Mouse (Mus musculus) heart, postnatal 14 days (tissue): Measurements from ENCODE around the gene Gne. TPM values are rescaled to one million over a fixed set of nuclear protein-coding genes. Genes with fewer than 3 reads are reported as not detected.

Experiments used
- DNase-seq, 2 experiments: peaks; one replicate each; pipeline ENCODE4 v3.0.0; 2021 to 2022
- intact Hi-C: fragments of 180-260 bp; cut with DNase I; formaldehyde crosslinking; loops from one replicate; pipeline ENCODE4 v1.15.1; 2025
- long read RNA-seq, 2 experiments: library from polyadenylated mRNA; stranded (forward); transcript quantifications; one replicate each; pipeline ENCODE4 v2.0.0; 2021
- total RNA-seq, 2 experiments: library from RNA; stranded (reverse); gene quantifications; 2 replicates each; pipeline ENCODE4 v1.2.3; 2021

Gene Gne
- 10 to 100 TPM; 27.4 to 28.4 TPM for total RNA-seq
- long read RNA-seq, experiment 1, transcript Gne-202 (12 exons, 2,920 nt), result major isoform, 21 of 38 reads
- long read RNA-seq, experiment 1, partial matches to known transcripts, result 13 of 38 reads
- long read RNA-seq, experiment 1, other reads (novel, unspliced or antisense), result 4 of 38 reads
- long read RNA-seq, experiment 2, transcript Gne-202 (12 exons, 2,920 nt), result major isoform, 21 of 36 reads
- long read RNA-seq, experiment 2, partial matches to known transcripts, result 11 of 36 reads
- long read RNA-seq, experiment 2, other reads (novel, unspliced or antisense), result 4 of 36 reads

DNA sequence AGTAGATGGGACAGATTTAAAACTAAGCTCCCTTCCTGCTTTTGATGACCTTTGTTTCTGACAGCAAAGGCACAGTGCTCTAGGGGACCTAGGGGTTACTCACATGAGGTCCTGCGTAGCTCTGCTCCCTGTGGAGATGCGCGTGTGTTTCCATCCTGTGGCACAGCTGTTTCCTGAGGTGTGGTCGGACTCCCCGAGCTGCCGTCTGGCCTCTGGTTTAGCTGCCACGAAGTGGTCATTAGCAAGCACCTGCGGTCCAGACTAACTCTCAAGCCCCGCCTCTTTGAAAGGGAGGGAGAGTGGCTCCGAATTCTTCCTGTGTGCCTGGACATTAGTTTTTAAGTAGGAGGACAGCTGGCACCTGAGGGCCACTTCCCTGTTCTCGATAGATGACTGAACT lies at the start of gene Gne:
Gne (minus strand) TSS at position 233 of the 400 bp plus-strand sequence.
- DNase-seq, result peak in 1 of 2 experiments; percentile 17
- intact Hi-C loops, result no loop called here

DNA sequence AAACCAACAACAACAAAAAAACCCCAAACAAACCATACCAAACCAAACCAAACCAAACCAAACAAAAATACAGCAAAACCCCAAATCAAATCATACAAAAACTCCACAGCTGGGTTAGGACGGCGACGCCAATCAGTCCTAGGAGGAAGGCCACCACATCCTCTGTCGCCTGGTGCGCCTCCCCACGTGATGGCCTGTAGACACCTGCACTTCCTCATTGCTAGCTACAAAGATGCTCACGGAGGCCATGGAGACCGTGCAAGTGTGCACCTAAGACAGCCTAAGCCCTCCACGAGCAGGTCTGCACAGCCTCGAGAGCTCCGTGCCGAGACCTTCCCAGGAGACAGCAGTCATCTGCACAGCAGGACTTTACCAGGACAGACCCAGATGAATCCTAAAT lies 42.8 kb upstream of the Gne start:
- intact Hi-C loops, result loop anchor here (10.0 kb wide), 1 partner anchor 202 kb away; no protein-coding TSS in a partner anchor
- DNase-seq, result no peak

DNA sequence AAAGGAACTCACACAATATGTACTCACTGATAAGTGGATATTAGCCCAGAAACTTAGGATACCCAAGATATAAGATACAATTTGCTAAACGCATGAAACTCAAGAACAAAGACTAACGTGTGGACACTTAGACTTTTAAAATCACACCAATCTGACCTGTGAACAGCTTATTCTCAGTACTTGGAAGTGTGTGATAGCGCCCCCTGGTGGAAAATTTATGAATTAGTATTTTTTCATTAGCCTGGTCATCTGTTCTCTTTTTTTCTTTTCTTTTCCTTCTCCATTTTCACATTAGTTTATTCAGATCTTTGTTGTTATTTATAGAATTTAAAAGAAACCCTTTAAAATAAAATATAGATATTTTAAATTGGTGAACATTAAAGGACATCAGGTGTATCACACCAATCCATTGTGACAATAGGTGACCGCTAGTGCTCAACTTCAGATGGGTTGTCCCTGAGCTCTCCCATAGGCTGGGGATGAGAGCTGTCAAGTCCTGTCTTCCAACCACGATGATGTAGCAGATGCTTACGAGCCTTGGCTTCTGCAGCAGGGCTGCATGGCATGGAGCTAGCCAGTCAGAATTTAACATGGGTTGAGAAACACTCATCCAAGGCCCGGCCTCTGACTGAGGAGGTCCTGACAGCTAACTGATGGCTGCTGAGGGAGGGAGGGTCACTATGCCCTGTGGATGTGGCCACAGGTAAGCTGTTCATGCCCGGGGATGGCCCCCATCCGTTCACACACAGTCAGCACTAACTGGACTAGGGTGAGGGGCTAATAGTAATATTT lies 35.6 kb upstream of the Gne start:
- DNase-seq, result peak in 1 of 2 experiments; percentile 52
- intact Hi-C loops, result loop anchor here (1.0 to 10.0 kb wide), 2 partner anchors 54 to 195 kb away; no protein-coding TSS in a partner anchor

DNA sequence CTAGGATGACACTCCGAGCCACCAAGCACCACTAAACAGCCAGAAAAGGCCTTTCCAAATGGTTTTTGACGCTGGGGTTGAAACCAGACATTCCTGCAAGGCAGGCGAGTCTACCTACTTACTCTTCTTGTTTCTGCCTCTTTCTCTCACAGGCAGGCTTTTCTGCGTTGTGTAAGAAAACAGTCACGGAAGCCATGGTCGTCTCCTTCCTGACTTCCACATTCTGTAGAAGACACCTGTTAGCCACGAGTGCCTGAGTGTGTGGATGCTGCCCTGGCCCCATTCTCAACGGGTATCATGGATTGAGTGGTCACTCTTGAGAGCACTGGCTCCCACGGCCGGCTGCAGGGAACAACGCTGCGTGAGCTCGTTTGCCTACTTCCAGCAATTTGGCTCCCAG lies 31.1 kb upstream of the Gne start:
- intact Hi-C loops, result no loop called here
- DNase-seq, result no peak

DNA sequence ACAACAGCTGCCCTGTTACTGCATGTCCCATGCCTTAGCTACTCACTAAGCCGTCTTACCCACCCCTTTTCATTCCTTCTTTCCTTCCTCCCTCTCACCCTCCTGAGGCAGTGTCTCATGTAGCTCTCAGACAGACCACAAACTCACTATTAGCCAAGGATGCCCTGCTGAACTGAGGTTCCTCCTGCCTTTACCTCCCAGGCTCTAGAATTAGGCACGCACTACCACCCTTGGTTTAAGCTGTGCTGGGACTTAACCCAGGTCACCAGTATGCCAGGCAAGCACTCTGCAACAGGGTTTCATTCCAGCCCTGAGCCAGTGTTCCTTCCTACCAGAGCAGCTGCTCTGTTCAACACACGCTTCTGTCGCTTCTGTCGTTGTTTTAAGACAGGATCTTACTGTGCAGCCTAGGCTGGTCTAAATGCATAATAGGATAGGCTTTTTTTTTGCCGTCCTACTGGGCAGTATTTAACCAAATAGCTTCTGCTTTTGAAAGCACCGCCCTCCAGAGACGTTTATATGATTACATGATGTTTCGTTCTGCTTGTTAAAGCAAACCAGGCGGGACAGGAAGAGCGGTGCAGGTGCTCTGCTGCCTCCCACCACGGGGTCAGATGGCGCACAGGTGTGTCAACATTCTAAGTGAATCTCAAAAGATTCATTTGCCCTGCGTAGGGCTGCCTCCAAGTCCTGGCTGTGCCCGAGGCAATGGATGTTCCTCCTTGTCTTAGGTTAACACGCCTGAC lies 29.6 kb upstream of the Gne start:
- DNase-seq, result no peak

DNA sequence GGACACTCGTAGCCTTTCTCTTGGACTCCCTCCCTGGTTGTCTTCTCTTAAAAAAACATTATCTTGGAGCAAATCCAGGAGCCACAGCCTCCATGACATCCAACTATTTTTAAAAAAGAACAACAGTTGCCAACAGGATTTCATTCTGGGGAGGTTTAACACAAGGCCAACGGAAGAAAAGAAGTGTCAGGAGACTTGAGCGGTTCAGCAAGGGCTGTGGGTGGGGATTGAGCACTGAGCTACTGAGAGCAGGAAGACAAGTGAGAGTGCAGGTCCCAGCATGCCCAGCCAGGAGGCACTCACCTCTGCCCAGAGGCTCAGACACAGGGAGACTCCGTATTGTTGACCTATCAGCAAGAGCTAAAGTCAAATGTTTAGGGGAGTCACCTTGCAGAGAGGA lies 28.8 kb upstream of the Gne start:
- intact Hi-C loops, result loop anchor here (2.0 kb wide), 1 partner anchor 40 kb away; no protein-coding TSS in a partner anchor
- DNase-seq, result peak in 1 of 2 experiments; percentile 23

More for the DNA sequence above, 29.6 kb upstream of the Gne start:
- intact Hi-C loops, result loop anchor here (2.0 kb wide), 1 partner anchor 41 kb away; no protein-coding TSS in a partner anchor

DNA sequence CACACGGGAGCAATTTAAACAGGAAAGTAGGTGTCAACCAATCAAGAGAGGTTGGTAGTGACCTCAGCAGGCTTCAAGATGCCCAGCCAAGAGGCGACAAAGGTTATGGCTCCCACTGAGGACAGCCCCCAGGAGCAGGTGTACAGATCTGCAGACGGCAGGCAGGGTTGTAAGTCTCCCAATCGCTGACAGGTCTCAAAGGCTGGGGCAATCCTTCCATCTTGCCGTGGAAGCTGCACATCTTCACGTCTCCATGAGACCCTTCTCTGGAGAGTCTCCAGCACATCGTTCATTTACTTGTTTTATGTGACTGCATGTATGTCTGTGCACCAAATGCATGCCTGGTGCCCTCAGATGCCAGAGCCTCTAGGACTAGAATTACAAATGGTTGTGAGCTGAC lies 26.8 kb upstream of the Gne start:
- no peak for DNase-seq
- intact Hi-C loops, result no loop called here

DNA sequence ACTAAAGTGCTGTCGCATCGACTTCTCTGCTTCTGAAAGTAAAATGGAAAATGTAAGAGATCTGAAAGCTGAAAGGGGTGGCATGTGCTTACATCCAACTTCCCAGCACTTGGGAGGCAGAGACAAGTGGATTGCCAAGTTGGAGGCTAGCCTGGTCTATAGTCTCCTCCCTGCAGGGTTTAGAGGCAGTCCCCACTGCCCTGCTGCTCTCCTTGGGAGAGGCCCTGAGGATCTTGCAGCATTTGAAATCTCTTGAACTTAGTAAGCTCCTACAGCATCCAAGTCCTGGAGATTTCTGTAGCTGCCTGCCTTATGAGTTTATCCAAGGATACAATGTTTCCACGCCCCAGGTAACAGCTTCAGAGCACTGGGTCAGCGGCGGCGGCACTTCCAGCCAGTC lies 24.3 kb upstream of the Gne start:
- DNase-seq, result no peak
- intact Hi-C loops, result no loop called here

DNA sequence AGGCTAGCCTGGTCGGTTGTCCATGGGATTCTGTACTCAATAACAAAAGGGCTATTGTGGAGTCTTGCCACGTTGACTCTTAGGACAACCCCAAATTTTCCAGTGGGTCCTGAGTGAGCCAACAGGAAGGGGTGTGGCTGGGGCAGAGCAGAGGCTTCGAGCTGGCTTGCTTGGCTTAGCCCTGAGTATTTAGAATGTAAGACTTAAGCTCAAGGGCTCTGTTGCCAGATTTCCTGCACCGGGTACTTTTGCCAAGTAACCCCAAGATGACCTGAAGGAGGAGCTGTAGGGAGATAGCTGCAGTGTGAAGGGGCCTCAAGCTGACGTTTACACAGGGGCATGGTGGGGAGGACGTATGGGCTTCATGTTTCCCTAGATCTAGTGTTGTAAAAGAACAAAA lies 23.4 kb upstream of the Gne start:
- intact Hi-C loops, result no loop called here
- peak; percentile 22 to 48 for DNase-seq

DNA sequence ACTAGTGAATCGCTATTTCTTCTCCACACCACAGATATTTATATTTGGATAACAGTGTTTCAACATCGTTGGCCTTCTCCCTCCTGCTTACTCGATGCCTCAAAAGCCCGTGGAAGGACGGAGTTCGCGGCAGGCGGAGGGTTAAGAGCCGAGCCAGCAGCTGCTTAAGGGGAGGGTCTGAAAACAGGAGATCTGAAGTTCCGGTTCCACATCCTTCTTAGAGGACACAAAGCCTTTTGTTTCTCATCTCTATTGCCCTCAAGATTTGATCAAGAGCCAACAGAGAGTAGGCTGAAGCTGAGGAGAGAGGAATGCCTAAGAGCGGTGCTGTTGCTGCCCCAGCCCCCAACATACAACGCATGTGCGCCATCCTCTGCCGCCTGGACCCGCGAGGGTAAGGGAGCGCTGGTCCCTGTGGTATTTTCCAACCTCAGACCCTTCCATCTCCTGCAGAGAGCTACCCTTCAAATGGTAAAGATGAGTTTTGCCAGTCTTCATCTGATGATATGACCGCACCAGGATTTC lies 22.4 kb upstream of the Gne start:
- intact Hi-C loops, result no loop called here
- DNase-seq, result peak in 1 of 2 experiments; percentile 15

DNA sequence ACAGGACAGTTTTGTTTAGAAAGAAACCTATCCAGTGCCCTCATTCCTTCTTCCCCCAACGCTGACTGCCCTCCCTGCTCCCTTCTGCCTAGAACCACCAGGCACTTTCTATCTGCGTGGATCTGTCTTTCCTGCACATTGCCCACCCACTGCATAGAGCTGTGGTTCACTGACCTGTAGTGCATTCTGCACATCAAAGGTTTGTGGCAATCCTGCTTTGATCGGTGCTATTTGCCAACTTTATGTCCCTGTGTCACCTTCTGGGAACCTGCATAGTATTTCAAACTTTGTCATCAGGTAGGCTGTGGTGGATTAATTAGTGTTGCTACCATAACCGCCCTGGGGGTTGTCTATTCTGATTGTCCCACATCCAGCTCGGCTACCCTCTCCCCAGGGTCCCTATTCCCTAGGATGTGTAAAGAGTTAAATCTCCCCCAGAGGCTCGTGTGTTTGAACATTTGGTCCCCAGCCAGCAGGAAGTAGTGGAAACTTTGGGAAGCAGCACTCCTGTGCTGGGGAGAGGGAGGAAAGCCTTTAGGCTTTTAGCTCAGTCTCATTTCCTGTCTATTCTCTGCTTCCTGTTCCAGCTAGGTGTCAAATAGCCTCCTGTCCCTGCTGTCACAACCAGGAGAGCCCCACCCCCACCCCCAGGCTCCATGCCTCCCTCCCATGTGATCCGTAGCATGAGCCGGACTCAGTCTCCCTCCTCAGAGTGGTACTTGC lies 20.4 kb upstream of the Gne start:
- peak; percentile 13 to 36 for DNase-seq
- intact Hi-C loops, result no loop called here

DNA sequence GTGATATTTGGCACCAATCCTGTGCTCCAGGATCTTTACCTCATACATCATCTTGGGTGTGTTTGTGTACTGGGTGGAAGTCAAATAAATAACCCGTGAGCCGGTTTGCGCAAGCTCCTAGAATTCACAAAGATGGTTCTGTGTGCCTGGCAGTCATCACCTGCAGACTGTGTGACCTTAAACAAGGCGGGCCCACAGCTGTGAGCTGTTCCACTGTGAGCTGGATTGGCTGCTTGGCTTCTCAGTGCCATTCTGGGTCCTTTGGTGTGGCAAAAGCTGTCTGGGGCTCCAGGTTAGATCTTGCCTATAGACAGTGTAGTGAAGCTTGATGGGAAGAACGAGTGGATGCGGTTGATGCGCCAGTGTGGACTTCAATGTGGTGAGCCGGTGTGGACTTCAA lies 19.6 kb upstream of the Gne start:
- no peak for DNase-seq
- intact Hi-C loops, result no loop called here

DNA sequence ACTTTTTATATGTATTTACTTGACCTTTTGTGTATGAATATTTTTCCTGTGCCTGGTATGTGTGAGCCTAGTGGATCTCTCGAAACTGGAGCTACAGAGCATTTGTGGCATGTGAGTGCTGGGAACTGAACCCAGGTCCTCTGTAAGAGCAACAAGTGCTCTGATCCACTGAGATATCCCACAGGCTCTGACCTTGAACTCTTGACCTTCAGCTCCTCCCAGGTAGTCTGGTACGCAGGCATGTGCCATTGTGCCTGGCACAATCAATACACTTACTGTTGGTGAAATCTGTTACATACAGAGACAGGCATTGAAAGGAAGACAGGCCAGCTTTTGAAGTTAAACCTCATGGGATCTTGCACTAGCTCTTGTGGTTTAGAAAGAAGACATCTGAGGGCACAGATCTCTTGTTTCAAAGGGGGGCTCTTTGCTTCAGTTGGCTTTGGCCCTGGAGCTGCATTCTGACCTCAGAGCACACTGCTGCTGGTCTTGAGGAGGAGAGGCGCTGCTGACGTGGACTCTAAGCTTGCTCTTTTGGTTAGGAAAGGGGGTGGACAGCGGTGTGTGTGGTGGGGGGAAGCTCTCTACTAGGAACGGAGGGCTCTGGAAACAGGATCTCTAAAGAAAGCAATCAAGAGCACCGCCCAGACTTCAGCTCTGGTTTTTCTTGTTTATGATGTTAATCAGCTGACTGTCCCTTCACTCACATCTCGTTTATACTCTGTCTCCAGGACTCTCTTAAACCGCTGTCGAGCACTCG lies 13.8 kb upstream of the Gne start:
- intact Hi-C loops, result no loop called here

DNA sequence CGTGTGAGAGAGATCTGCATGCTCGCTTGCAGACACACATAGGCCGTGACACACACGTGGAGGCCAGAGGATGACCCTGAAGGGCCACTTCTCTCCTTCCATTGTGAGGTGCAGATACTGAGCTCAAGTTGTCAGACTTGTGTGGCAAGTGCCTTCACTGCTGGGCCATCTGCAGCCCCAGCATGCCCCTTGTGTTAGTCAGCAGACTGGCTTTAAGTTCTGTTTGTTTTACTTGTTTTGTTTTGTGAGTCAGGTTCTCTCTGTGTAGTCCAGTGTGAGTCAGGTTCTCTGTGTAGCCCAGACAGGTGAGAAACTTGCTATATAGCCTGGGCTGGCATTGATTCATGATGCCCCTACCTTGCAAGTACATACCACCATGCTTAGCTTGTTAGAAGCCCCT lies 10.5 kb upstream of the Gne start:
- DNase-seq, result no peak
- intact Hi-C loops, result no loop called here

More for the DNA sequence above, 13.8 kb upstream of the Gne start:
- no peak for DNase-seq

DNA sequence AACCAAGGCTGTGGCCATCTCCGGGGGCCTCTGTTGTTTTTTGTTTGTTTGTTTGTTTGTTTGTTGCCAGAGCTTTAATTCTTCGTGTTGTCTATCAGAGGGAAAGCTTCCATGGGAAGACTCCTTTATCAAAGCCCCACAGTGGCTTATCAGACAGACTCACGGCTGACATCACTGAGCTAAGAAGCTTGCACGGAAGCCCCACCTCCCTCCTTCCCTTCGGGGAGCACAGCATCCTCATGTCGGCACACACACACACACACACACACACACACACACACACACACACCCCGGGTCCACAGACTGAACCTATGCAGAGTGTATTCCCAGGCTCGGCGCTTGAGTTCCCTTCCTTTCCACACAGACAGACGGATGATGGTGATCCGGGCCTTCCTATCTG lies 8.4 kb upstream of the Gne start:
- DNase-seq, result no peak
- intact Hi-C loops, result no loop called here

DNA sequence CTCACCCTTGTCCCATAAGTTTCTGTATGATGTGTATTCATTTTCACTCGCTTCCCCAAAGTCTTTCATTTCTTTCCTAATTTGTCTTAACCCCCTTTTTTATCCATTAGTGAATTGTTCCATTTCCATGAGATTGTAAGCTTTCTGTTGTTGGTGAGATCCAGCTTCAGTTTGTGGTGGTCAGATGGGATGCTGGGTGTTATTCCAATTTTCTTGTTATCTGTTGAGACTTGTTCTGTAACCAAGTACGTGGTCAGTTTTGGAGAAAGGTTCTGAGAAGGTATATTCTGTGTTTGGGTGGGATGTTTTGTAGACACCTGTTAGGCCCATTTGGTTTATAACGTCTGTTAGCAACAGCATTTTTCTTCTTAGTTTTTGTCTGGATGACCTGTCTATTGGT lies 1.6 kb upstream of the Gne start:
- DNase-seq, result no peak
- intact Hi-C loops, result no loop called here

DNA sequence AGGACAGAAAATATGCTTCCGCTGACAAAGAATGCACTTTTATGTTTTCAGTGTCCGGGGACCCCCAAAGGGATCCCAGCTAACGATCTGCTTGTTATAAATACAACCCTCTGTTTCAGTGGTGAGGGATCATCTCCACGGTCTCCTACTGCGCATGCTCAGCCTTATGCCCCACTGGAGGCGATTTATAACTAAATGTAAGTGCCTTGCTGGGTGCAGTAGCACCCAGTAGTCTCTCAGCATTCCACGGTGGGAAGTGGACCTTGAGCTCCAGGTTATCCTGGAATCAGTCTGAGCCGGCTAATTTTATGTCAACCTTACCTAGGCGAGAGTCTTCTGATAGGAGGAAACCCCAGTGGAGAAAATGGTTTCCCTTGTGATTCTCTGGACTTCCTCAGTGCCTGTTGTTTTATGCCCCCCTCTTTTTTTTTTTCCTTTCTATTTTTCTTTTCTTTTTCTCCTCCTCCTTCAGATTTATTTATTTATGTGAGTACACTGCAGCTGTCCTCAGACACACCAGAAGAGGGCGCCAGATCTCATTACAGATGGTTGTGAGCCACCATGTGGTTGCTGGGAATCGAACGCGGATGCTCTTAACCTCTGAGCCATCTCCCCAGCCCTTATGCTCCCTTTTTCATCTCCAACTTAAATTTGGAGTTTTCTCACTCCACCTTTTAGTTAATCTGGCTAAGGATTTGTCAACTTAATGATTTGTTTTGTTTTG lies 787 bp upstream of the Gne start:
- DNase-seq, result no peak
- intact Hi-C loops, result no loop called here

DNA sequence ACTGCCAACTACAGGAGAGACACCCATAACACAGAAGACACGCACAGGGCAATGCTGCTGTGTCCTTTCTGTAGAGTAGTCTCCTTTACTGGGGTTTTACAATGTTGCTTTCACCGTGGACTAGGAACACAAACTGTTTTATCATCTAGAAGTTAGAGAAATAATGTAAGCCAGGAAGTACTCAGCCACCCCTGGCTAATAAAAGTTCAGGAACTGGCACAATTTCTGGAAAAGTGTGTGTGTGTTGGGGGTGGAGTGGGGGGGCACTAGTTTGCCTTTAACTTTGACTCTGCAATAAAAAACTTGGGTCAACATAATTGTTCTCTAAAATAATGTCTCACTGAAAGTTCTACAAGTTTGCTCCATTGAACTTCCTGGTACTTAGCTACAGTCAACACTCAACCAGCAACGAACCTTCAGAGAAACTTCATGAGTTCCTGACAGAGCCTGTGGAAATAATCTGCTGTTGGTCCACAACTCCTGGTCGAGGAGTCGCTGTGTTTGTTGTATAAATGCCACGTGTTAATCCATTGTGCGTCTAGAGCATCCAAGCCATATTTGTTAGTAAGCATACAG lies 5.5 kb downstream of the Gne start:
- DNase-seq, result no peak
- intact Hi-C loops, result no loop called here
